Mouse (Mus musculus) monocyte, adult 2 months (primary cell): ENCODE data around the gene Peg10.
A peak's percentile ranks its signal among the peaks of the same experiment; 100 is the strongest.
"Not testable (repeated sequence)": the region's sequence is repeated elsewhere in the genome, so short reads cannot be mapped to it uniquely, and the experiment has no call there.

Experiments used
- DNase-seq, 2 experiments: peaks; one replicate each; pipeline ENCODE4 v3.0.0; 2022; ENCODE audit warnings: low spot score in 2 of 2, low read depth in 1 of 2

Gene Peg10

DNA sequence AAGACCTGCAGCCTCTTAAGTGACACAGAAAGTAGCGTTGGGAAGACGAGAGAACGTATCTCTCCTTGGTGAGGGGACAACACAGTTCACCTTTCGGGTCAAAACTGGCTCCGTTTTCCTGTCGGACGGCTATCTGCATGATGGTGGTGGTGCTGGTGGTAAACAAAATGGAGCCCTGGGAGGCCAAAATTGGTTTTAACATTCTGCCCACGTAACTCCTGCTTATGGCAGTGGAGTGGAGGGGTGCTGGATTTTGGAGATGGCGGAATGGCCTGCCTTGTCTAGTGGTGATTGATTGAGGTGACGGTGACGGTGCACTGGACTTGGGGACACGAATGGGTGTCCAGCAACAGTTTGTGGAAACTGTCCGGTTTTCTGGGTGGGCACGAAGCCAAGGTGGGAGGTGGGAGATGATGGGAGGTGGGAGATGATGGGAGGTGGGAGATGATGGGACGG, 1.4 kb downstream of the Peg10 start:
- DNase-seq: no peak

DNA sequence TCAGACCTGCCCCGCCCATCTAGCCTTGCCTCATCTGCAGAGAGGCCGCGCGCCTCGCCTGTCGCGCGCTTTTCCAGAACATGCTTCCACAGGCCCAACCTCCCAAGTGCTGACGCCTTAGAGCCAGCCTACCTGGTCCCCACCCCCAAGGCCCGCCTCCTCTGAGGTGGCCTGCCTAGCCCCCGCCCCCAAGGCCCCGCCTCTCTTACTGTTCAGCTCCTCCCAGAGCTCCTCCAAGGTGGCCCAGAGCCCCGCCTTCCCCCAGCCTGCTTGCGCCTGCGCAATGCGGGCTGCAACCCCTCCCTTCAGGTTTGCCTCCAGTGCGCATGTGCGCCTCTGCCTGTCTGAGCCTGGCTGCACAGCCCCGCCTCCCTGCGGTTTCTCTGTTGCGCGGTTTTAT, 2.0 kb downstream of the Peg10 start:
- DNase-seq: peak; percentile 56 to 73

DNA sequence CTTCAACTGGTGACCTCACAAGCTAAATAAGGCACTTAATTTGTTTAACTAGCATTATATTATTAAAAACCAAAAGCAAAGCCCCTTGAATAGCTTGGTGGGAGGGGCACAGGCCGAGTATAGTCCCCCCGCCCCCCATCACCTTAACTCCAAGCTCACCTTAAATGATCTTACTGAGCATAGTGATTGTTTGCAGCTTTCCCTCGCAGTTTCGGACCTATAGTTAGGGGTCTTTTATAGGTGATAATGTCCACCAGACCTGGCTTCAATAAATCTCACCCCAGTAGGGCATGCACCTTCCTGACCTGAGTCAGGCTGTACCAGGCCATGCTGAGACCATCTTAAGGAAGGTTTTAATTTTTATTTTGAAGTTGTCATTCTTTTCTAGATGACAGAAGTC, 4.2 kb downstream of the Peg10 start:
- no peak for DNase-seq

DNA sequence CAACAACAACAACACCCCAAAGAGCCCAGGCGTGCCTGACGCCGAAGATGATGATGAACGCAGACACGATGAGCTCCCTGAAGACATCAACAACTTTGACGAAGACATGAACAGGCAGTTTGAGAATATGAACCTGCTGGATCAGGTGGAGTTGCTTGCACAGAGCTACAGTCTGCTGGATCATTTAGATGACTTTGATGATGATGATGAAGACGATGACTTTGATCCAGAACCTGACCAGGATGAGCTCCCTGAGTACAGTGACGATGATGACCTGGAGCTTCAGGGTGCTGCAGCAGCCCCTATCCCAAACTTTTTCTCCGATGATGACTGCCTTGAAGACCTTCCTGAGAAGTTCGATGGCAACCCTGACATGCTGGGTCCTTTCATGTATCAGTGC, 7.2 kb downstream of the Peg10 start:
- no peak for DNase-seq

DNA sequence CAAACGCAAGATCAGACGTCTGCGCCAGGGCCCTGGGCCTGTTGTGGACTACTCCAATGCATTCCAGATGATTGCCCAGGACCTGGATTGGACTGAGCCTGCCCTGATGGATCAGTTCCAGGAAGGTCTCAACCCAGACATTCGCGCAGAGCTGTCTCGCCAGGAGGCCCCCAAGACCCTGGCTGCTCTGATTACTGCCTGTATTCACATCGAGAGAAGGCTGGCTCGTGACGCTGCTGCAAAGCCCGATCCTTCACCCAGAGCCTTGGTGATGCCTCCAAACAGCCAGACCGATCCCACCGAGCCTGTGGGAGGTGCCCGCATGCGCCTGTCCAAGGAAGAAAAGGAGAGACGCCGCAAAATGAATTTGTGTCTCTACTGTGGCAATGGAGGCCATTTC, 7.8 kb downstream of the Peg10 start:
- DNase-seq: no peak

DNA sequence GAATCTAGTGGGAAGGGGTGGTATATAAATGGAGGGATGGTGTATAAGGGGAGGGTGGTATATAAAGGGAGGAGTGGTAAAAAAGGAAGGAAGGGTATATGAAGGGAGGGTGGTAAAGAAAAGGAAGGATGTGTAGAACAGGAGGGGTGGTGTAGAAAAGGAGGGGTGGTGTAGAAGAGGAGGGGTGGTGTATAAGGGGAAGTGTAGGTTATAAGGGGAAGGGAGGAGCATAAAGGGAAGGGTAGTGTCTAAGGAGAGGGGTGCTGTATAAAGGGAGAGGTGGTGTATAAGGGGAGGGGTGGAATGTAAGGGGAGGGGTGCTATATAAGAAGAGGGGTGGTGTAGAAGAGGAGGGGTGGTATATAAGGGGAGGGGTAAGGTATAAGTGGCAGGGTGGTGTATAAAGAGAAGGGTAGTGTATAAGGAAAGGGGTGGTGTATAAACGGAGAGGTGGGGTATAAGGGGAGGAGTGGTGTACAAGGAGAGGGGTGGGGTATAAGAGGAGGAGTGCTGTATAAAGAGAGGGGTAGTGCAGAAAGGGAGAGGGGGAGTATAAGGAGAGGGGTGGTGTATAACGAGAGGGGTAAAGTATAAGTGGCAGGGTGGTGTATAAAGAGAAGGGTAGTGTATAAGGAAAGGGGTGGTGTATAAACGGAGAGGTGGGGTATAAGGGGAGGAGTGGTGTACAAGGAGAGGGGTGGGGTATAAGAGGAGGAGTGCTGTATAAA, 14.5 kb downstream of the Peg10 start:
- DNase-seq: not testable (repeated sequence)

DNA sequence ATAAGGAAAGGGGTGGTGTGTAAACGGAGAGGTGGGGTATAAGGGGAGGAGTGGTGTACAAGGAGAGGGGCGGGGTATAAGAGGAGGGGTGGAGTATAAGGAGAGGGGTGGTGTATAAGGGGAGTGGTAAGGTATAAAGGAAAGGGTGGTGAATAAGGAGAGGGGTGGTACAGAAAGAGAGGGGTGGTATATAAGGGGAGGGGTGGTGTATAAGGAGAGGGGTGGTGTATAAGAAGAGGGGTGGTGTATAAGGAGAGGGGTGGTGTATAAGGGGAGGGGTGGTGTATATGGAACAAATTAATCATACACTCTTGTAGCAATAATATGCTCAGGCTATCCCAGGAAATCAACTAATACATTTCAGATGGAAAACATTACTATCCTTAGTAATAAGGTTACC, 15.1 kb downstream of the Peg10 start:
- DNase-seq: no peak

DNA sequence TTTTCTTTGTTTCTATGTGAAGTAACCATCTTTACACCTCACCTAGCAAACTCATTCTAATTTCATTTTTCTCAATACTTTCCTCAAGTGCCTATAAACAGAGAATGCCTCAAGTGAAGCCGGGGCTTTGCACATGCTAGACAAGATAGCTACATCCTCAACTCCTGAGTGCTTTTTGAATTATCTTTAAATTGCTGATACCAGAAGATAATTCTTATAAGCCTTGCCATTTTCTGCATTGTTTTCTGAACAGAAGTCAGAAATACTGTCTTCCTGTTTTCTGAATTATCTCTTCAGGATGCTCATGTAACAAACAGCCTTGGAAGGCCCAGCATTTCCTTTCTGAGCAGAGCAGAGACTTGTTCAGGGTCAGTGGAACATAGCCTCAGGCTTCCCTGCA, 49.2 kb downstream of the Peg10 start:
- no peak for DNase-seq

DNA sequence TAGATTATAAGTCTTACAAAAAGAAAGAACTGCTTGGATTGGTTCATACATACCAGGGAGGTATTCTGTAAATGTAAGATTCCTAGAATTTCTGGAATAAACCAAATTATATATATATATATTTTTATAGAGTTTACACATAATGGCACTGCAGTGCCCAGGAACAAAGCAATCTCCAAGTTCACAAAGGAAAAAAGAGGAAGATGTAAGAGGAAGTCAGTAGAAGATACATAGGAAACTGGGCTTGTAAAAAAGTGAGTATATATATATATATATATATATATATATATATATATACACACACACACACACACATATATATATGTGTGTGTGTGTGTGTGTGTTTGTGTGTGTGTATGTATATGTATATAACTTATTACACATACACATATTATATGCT, 50.2 kb downstream of the Peg10 start:
- not testable (repeated sequence) for DNase-seq

DNA sequence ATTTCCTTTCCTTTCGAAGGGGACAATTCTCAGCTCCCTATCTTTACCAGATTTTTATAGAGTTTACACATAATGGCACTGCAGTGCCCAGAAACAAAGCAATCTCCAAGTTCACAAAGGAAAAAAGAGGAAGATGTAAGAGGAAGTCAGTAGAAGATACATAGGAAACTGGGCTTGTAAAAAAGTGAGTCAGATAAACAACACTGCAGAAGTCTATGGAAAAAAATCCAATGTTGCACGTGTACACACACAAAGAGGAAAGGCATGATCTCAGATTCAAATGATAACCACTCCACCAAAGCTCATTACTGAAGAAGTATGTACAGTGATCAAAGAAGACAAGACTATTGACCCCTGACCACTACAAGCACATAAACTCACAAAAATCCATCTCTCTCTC, 51.3 kb downstream of the Peg10 start:
- no peak for DNase-seq

DNA sequence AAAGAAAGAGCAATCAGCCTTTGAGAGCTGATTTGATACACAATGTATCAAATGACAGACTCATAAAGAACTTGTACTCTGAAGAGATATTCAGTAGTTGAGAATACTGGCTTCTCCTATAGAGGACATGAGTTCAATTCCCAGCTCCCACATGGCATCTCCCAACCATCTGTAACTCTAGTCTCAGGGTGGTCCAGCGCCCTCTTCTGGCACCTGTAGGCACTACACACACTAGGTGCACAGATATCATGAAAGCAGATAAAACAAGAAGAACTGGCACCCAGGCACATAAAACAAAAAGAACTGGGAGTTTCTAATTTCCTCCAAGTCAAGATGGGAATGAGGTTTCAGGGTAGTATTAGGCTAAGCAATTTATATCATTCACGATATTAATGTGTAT, 52.3 kb downstream of the Peg10 start:
- no peak for DNase-seq

DNA sequence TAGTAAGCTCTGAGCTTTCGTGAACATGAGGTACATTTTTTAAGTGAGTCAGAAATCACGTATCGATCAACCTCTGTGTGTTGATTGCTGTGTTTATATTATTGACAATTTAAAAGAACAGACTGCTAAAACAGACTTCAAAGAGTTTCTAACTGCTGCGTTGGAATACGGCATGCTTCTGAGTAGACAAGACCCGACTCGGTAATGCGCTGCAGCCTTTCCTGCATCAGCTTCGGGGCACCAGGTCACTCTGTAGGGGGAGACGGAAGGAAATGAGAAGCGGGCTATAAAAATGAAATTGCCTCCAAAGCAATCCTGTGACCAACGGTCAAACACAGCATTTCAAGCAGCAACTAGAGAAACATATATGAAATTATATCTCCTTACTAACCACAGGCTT, 59.9 kb downstream of the Peg10 start:
- DNase-seq: no peak
